Mouse (Mus musculus) left cerebral cortex, postnatal 10 days (tissue): ENCODE measurements around the gene Xrcc3. TPM values are rescaled to one million over a fixed set of nuclear protein-coding genes. Genes with fewer than 3 reads are reported as not detected.

Experiments used
- DNase-seq, 2 experiments: peaks; one replicate each; pipeline ENCODE4 v3.0.0; 2021 to 2022; ENCODE audit warnings: low spot score in 2 of 2, mixed read lengths in 1 of 2; ENCODE audit errors: extremely low spot score in 1 of 2
- intact Hi-C: fragments of 180-260 bp; cut with DNase I; formaldehyde crosslinking; loops from one replicate; pipeline ENCODE4 v1.15.1; 2025
- total RNA-seq, 2 experiments: library from RNA; stranded (reverse); gene quantifications; 2 replicates each; pipeline ENCODE4 v1.2.3; 2021

Xrcc3 gene
- total RNA-seq, 2 experiments from 2014 or later = 3.0 to 3.2 TPM

GRCm38 (mm10) chr12:111819936-111820335, 6.3 kb upstream of the Xrcc3 start:
- DNase-seq = no peak

GRCm38 (mm10) chr12:111817991-111818390, 4.3 kb upstream of the Xrcc3 start:
- DNase-seq = no peak
- intact Hi-C loops = no loop called here

More at GRCm38 (mm10) chr12:111819936-111820335, 6.3 kb upstream of the Xrcc3 start:
- intact Hi-C loops = no loop called here

DNA sequence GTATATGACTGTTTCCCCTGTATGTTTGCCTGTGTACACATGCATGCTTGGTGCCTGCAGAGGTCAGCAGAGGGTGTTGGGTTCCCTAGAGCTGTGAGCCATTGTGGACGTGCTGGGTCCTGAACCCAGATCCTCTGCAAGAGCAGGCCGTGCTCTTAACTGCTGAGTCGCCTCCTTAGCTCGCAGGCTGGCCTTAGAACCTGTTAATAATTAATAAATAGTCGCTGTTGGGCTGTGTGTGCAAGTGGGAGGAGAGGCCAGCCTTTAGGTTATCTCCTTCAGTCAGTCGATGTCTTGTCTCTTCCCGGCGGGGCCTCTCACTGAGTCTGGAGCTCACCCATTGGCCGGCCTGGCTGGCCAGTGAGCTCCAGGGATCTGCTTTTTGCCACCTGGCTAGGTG, 3.3 kb upstream of the Xrcc3 start:
- intact Hi-C loops = no loop called here
- no peak for DNase-seq

GRCm38 (mm10) chr12:111816528-111816927, 2.9 kb upstream of the Xrcc3 start:
- intact Hi-C loops = no loop called here
- DNase-seq = peak; percentile 33 to 61

- DNase-seq = no peak
- intact Hi-C loops = no loop called here
Observed at GRCm38 (mm10) chr12:111814769-111815762, 1.4 kb upstream of the Xrcc3 start.

DNA sequence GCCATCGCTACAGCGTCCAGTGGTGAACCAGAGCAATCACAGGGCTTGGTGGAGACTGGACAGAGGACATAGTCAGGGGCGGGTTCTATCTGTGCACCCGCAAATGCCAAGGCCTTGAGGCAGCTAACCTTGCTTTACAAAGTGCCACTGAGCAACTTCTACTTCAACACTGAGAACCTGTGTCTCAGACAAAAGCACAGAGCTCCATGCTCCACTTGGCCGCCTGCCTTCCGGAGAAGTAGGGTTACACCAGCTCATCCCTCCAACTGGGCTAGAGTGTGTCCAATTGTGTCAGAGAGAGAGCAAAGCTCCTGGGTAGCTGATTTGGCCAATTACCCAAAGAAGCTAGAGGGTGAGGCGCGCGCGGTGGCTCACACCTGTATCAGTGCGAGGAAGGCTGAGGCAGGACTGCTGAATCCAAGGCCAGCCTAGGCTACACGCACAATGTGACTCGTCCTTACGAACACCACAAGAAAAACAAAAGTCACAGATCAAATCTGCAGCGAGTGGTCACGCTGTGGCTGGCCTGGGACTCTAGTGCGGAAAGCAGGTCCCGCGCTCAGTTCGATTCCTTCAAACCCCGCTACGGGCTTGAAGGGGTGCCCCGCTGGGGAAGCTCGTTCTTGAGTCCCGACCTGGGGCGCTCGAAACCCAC, 435 bp downstream of the Xrcc3 start:
- no peak for DNase-seq
- intact Hi-C loops = no loop called here

DNA sequence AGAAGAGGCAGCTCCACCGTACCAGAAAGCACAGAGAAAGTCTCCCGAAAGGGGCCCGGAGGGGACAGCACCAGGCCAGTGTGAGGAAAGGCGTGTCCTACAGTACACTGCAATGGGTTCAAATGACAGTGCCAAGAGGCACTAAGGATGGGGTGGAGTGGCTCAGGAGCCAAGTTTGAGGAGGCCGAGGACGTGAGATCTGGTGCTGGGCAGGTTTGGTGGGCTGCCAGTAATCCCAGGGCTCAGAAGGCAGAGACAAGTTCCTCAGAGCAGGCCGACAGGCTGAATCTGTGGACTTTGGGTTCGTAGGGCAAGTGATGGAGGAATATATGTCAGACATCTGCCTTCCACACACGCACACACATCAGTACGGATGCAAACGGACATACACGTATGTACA, 1.1 kb downstream of the Xrcc3 start:
- intact Hi-C loops = no loop called here
- no peak for DNase-seq

DNA sequence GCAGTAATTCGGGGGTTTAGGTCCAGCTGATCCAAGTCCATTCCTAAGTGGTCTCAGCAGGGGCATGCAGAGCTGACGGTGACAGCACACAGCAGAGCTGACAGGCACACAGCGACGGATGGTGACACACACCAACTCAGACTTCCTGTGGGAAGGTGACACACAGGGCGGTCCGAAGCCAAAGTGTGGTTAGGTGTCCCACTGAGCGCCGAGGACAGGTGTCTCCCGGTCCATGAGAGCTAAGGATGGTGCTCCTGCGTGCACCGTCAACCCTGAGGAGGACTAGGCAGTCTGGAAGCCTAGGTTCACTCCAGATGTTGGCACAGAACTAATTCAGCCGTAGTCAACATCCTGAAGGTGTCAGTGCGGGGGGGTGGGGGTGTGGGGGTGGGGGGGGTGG, 1.6 kb downstream of the Xrcc3 start:
- intact Hi-C loops = no loop called here
- DNase-seq = no peak

DNA sequence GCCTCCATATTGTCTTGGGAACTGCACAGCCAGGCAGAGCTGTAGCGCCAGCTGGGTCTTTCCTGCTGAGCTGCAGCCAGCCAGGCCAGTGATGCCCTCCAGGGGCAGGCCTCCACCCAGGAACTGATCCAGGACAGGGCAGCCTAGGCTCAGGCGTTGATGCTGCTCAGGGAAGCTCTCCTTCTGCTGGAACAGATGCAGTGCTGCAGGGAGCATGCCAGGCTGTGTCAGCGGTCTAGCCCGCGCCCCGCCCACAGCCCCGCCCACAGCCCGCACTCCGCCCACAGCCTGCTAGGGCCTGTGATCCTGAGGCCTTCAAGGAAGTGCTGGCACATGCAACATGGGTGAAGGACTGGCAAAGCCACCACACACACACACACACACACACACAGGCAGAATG, 3.9 kb downstream of the Xrcc3 start:
- intact Hi-C loops = no loop called here
- DNase-seq = peak; percentile 56 to 85

GRCm38 (mm10) chr12:111808775-111809174, 4.9 kb downstream of the Xrcc3 start:
- intact Hi-C loops = no loop called here
- no peak for DNase-seq

DNA sequence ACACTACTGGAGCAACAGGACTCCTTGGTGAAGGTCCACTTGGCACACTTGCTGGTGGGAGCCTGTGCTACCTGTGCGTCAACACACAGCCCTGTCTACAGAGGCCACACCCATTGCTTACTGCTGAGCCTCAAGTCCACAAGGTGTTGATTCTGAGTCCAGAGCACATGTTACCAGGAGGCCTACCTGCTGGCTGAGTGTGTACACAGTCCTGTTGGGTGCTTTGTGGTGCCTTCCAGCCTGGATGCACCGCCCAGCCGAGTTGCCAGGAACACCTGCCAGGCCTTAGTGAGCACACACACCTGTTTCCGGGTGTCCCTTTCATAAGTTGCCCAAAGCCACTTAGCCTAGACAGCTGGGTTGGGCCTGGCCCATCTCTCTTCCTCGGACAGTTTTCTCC, 10.1 kb downstream of the Xrcc3 start:
- no peak for DNase-seq
- intact Hi-C loops = no loop called here

- intact Hi-C loops = no loop called here
- DNase-seq = no peak
Observed at GRCm38 (mm10) chr12:111800459-111801183, 13.1 kb downstream of the Xrcc3 start.

- intact Hi-C loops = no loop called here
Observed at GRCm38 (mm10) chr12:111798493-111798892, 15.2 kb downstream of the Xrcc3 start.

DNA sequence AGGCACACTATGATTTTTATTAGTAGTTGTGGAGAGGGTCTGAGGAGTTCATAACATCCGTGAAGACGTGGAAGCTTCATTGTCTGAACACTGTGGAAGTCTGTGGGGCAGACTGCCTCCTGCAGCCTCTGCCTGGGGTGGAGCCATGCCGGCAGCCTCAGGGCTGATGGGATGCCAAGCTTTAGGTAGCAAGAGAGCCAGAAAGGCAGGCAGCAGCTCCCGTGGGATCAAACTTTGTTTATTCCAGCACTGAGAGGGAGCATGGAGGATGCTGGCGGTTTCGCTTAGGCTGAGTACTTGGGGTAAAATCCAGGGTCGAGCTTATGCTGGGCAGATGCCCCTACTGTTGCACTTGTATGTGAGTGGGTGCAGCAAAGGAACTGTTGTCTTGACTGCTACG, 16.4 kb downstream of the Xrcc3 start:
- no peak for DNase-seq

More at GRCm38 (mm10) chr12:111798493-111798892, 15.2 kb downstream of the Xrcc3 start:
- DNase-seq = no peak

GRCm38 (mm10) chr12:111795180-111795895, 18.3 kb downstream of the Xrcc3 start:
- peak in 1 of 2 experiments; percentile 63 for DNase-seq
- intact Hi-C loops = no loop called here

More for the DNA sequence above, 16.4 kb downstream of the Xrcc3 start:
- intact Hi-C loops = no loop called here

DNA sequence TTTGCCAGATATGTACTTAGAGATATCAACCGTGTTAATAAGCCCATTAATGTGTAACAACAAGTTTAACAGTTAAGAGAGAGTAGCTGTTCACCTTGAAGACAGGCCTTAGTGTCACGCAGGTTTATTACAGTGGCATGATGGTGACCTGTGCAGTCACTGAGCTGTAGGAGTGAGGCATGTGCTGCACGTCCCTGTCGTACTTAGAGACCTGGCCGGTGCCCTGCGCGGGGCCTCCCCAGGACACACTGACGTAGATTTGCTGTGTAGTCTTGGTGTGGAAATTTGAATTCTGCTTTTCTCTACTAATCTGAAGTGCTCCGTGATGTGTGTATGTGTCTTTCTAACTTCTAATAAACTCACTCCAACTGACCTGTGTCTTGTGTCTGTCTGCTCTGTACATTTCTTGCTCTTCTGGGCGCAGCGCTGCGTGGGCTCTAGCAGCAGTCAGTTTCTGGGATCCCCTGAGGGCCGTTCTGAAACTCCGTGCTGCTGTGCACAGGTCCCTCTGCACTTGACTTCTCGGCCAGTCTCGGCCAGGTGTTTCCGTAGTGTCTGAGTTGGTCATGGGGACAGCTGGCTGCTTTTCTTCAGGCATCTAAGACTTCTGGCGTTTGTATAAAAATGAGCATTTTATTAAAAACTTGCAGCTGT, 19.0 kb downstream of the Xrcc3 start:
- intact Hi-C loops = no loop called here
- no peak for DNase-seq

DNA sequence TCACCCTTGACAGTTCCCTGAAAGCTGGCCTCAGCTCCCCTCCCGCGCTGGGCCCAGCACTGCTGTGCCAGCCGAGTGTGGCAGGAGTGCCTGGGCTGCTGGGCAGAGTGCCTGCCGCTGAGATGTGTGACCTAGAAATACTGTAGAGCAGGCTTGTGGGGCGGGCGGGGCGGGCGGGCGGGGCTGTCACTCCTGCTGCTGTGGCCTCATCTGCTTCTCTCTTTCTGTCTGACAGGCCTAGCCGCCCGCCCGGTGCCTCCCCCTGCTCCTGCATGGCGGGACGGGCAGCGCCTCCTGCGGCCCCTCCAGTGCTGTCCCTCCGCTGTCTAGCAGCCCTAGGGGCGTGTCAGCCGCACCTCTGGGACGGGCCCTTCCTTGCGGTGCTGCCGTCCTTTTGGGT, 19.6 kb downstream of the Xrcc3 start:
- intact Hi-C loops = no loop called here
- no peak for DNase-seq

- intact Hi-C loops = no loop called here
Observed at GRCm38 (mm10) chr12:111791474-111792104, 22.1 kb downstream of the Xrcc3 start.

More at GRCm38 (mm10) chr12:111791474-111792104, 22.1 kb downstream of the Xrcc3 start:
- DNase-seq = no peak
